Mouse (Mus musculus): ENCODE measurements around the gene Cdpf1. TPM values are rescaled to one million over a fixed set of nuclear protein-coding genes. Genes with fewer than 3 reads are reported as not detected.
A peak's percentile ranks its signal among the peaks of the same experiment; 100 is the strongest.

The Cdpf1 gene
- polyA plus RNA-seq (2012; rRNA removed) = 36.6 and 59.8 TPM in 2 replicates

- peak; percentile 92 for DNase-seq (ENCODE audit: low read depth, low spot score)
- 2% methylated on average over 36 of the region's 36 CpGs for WGBS
Observed at GRCm38 (mm10) chr15:85811535-85812277, at the start of gene Cdpf1. Gene Cdpf1, minus strand, starts transcription at chr15:85811697.

- DNase-seq (ENCODE audit: low read depth, low spot score) = peak; percentile 95
- WGBS = under 1% methylated on average over 42 of the region's 42 CpGs
Observed at GRCm38 (mm10) chr15:85859490-85860031, 48.1 kb upstream of the Cdpf1 start, which contains the start of gene Gtse1. Gene Gtse1, plus strand, starts transcription at chr15:85859745.

GRCm38 (mm10) chr15:85858980-85859489, 47.5 kb upstream of the Cdpf1 start:
- DNase-seq (ENCODE audit: low read depth, low spot score) = no peak
- WGBS = 7% methylated on average over 15 of the region's 15 CpGs

- DNase-seq (ENCODE audit: low read depth, low spot score) = no peak
- 87% methylated on average over 12 of the region's 12 CpGs for WGBS
Observed at GRCm38 (mm10) chr15:85851656-85852392, 40.3 kb upstream of the Cdpf1 start.

GRCm38 (mm10) chr15:85845071-85845470, 33.6 kb upstream of the Cdpf1 start:
- DNase-seq (ENCODE audit: low read depth, low spot score) = no peak

GRCm38 (mm10) chr15:85841796-85842360, 30.4 kb upstream of the Cdpf1 start:
- DNase-seq (ENCODE audit: low read depth, low spot score) = no peak

GRCm38 (mm10) chr15:85840983-85841382, 29.5 kb upstream of the Cdpf1 start:
- DNase-seq (ENCODE audit: low read depth, low spot score) = no peak
- 57% methylated on average over 6 of the region's 6 CpGs for WGBS

More at GRCm38 (mm10) chr15:85841796-85842360, 30.4 kb upstream of the Cdpf1 start:
- WGBS = 86% methylated on average over 5 of the region's 5 CpGs

GRCm38 (mm10) chr15:85836887-85837286, 25.4 kb upstream of the Cdpf1 start:
- 86% methylated on average over 5 of the region's 5 CpGs for WGBS
- no peak for DNase-seq (ENCODE audit: low read depth, low spot score)

GRCm38 (mm10) chr15:85835335-85835734, 23.8 kb upstream of the Cdpf1 start:
- DNase-seq (ENCODE audit: low read depth, low spot score) = no peak
- 69% methylated on average over 3 of the region's 3 CpGs for WGBS

- no peak for DNase-seq (ENCODE audit: low read depth, low spot score)
- 23% methylated on average over 8 of the region's 8 CpGs for WGBS
Observed at GRCm38 (mm10) chr15:85832599-85832998, 21.1 kb upstream of the Cdpf1 start.

- peak; percentile 80 for DNase-seq (ENCODE audit: low read depth, low spot score)
- under 1% methylated on average over 27 of the region's 27 CpGs for WGBS
Observed at GRCm38 (mm10) chr15:85831954-85832590, 20.6 kb upstream of the Cdpf1 start, which contains the start of gene Ttc38. Gene Ttc38, plus strand, starts transcription at chr15:85832306.

GRCm38 (mm10) chr15:85829470-85829869, 18.0 kb upstream of the Cdpf1 start:
- WGBS = 42% methylated on average over 5 of the region's 5 CpGs
- DNase-seq (ENCODE audit: low read depth, low spot score) = peak; percentile 42

- 49% methylated on average over 4 of the region's 4 CpGs for WGBS
Observed at GRCm38 (mm10) chr15:85828071-85828470, 16.6 kb upstream of the Cdpf1 start.

GRCm38 (mm10) chr15:85826676-85827075, 15.2 kb upstream of the Cdpf1 start:
- WGBS = 52% methylated on average over 5 of the region's 5 CpGs
- no peak for DNase-seq (ENCODE audit: low read depth, low spot score)

More at GRCm38 (mm10) chr15:85828071-85828470, 16.6 kb upstream of the Cdpf1 start:
- DNase-seq (ENCODE audit: low read depth, low spot score) = no peak

- DNase-seq (ENCODE audit: low read depth, low spot score) = no peak
- 26% methylated on average over 4 of the region's 4 CpGs for whole genome bisulfite sequencing
Observed at GRCm38 (mm10) chr15:85822011-85822359, 10.5 kb upstream of the Cdpf1 start.

- 2% methylated on average over 65 of the region's 65 CpGs for WGBS
- no peak for DNase-seq (ENCODE audit: low read depth, low spot score)
Observed at GRCm38 (mm10) chr15:85821203-85822010, 9.9 kb upstream of the Cdpf1 start, which contains the start of gene Pkdrej. Gene Pkdrej, minus strand, starts transcription at chr15:85821734.

- peak; percentile 43 for DNase-seq (ENCODE audit: low read depth, low spot score)
- WGBS = 31% methylated on average over 10 of the region's 10 CpGs
Observed at GRCm38 (mm10) chr15:85813428-85813827, 1.9 kb upstream of the Cdpf1 start.

- WGBS = 2% methylated on average over 36 of the region's 36 CpGs
- peak; percentile 44 for DNase-seq (ENCODE audit: low read depth, low spot score)
Observed at GRCm38 (mm10) chr15:85810806-85811521, 533 bp downstream of the Cdpf1 start.
